In the genomic region with DNA sequence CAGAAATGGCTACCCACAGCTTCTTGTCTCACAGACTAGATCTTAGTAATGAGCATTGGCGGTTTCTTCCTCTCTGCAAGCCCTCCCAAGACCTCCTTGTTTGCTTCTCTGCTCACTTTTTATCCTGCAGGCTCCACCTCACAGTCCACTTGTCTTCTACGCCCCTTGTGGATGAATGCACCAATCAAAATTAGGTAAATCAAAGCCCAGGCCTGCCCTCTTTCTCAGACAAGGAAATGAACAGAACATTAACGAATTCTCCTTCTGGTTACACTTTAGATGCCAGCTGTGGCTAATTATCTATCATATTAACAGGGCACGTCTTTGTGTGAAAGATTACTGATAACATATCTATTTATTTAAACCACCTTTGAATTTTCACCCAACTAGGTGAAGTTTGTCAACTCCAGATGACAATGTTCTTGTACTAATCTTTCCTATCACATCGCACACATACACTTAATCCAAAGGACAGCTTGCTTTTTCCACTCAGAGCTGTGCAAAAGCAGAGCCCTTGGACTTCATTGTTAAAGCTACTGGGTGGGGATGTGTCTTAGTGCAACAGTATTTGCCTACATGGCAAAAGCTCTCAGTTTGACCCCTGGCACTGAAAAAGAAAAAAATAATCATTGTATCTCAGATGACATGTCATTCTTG, we compare ENCODE assay signal across 30 mouse cellular contexts.
A peak's percentile ranks its signal among the peaks of the same experiment; 100 is the strongest.
DNase-seq lines count a peak whose midpoint lies in the region; ATAC-seq and TF ChIP-seq lines count a peak whose summit lies in the region.
"Had no signal": no experiment of that assay in that cellular context is flagged by ENCODE, and none has a peak within 500 bp of the region (broad histone marks: within the 10 kb centered on the region; RNA-seq: fewer than 3 reads in every experiment).

No protein-coding gene starts in this region.

- DNase-seq in hindbrain, postnatal 0 days (ENCODE audit: low spot score): no peak
- peak; percentile 11 for DNase-seq in A20 (ENCODE audit: low read depth, low spot score)
- no peak for DNase-seq in thymus, postnatal 0 days (ENCODE audit: low spot score)
- DNase-seq in spleen, postnatal 14 days (ENCODE audit: low spot score in 2 of 2): no peak
- no peak for DNase-seq in ovary, postnatal 14 days (ENCODE audit: low spot score)
- DNase-seq: adrenal gland, adult 2 months; B cell, adult 2 months; cerebellum, adult 11-12 months; cerebellum, postnatal 25 days; forebrain, postnatal 0 days; gastrocnemius, postnatal 36 days; heart, adult 2 months; kidney, adult 11 months; liver; lung, postnatal 4 days; thymus, adult 18-20 months; thymus, postnatal 4 days had no signal

- no peaks in the 10 kb centered on the region for H3K36me3 ChIP-seq in hindbrain, embryonic 13.5 days
- no peaks in the 10 kb centered on the region for H3K36me3 ChIP-seq in hindbrain, postnatal 0 days (ENCODE audit: insufficient read depth, low read length)
- no peaks in the 10 kb centered on the region for H3K36me3 ChIP-seq in intestine, embryonic 16.5 days (ENCODE audit: control insufficient read depth, insufficient read depth, low read length)
- H3K36me3 ChIP-seq in small intestine, adult 2 months (ENCODE audit: control insufficient read depth, insufficient read depth, low read length): no peaks in the 10 kb centered on the region
- H3K36me3 ChIP-seq: embryonic facial prominence, embryonic 12.5 days; G1E; hindbrain, embryonic 15.5 days; limb, embryonic 10.5 days; liver, embryonic 15.5 days; lung, embryonic 15.5 days; midbrain, embryonic 12.5 days; neural tube, embryonic 13.5 days had no signal

- H3K27ac ChIP-seq in hindbrain, embryonic 13.5 days: peak overlapping the region; percentile 42; the same call in 1 of the 2 replicates
- H3K27ac ChIP-seq in hindbrain, postnatal 0 days: no peak overlapping the region
- peak overlapping the region; percentile 76 for H3K27ac ChIP-seq in intestine, embryonic 16.5 days (ENCODE audit: low read length)
- H3K27ac ChIP-seq in small intestine, adult 2 months (ENCODE audit: insufficient read depth, low read depth, low read length): peak overlapping the region; percentile 69
- H3K27ac ChIP-seq: embryonic facial prominence, embryonic 12.5 days; heart, adult 2 months; hindbrain, embryonic 15.5 days; limb, embryonic 10.5 days; liver, embryonic 15.5 days; lung, embryonic 15.5 days; midbrain, embryonic 12.5 days; neural tube, embryonic 13.5 days had no signal

- H3K27me3 ChIP-seq in hindbrain, embryonic 13.5 days: no peaks in the 10 kb centered on the region
- no peaks in the 10 kb centered on the region for H3K27me3 ChIP-seq in hindbrain, postnatal 0 days (ENCODE audit: insufficient read depth, low read length)
- H3K27me3 ChIP-seq in intestine, embryonic 16.5 days (replicated peaks; ENCODE audit: control insufficient read depth, insufficient read depth, low read length): no peaks in the 10 kb centered on the region
- H3K27me3 ChIP-seq in small intestine, adult 2 months (ENCODE audit: control insufficient read depth, insufficient read depth, low read length): no peaks in the 10 kb centered on the region
- H3K27me3 ChIP-seq: CH12.LX; embryonic facial prominence, embryonic 12.5 days; hindbrain, embryonic 15.5 days; liver, embryonic 15.5 days; lung, embryonic 15.5 days; midbrain, embryonic 12.5 days; neural tube, embryonic 13.5 days had no signal

- H3K9ac ChIP-seq in hindbrain, embryonic 13.5 days: no peak overlapping the region
- H3K9ac ChIP-seq in hindbrain, postnatal 0 days (replicated peaks; ENCODE audit: low read length): no peak overlapping the region
- H3K9ac ChIP-seq in intestine, embryonic 16.5 days (ENCODE audit: low read depth, low read length): no peak overlapping the region
- H3K9ac ChIP-seq: embryonic facial prominence, embryonic 12.5 days; forebrain, postnatal 0 days; hindbrain, embryonic 15.5 days; liver, embryonic 15.5 days; lung, embryonic 15.5 days; midbrain, embryonic 12.5 days; neural tube, embryonic 13.5 days had no signal

- H3K4me3 ChIP-seq in hindbrain, embryonic 13.5 days: no peak overlapping the region
- H3K4me3 ChIP-seq in hindbrain, postnatal 0 days (ENCODE audit: low read length): no peak overlapping the region
- no peak overlapping the region for H3K4me3 ChIP-seq in intestine, embryonic 16.5 days (ENCODE audit: low read length)
- no peak overlapping the region for H3K4me3 ChIP-seq in small intestine, adult 2 months (ENCODE audit: low read depth, low read length)
- H3K4me3 ChIP-seq: embryonic facial prominence, embryonic 12.5 days; heart, adult 2 months; hindbrain, embryonic 15.5 days; limb, embryonic 10.5 days; liver, embryonic 15.5 days; lung, embryonic 15.5 days; midbrain, embryonic 12.5 days; myocyte; neural tube, embryonic 13.5 days had no signal

- H3K4me2 ChIP-seq in hindbrain, embryonic 13.5 days: no peak overlapping the region
- no peak overlapping the region for H3K4me2 ChIP-seq in hindbrain, postnatal 0 days (ENCODE audit: low read depth, low read length)
- H3K4me2 ChIP-seq in intestine, embryonic 16.5 days (ENCODE audit: low read depth, low read length): no peak overlapping the region
- H3K4me2 ChIP-seq: embryonic facial prominence, embryonic 12.5 days; hindbrain, embryonic 15.5 days; liver, embryonic 15.5 days; lung, embryonic 15.5 days; midbrain, embryonic 12.5 days; neural tube, embryonic 13.5 days had no signal

- TF ChIP-seq CTCF in hindbrain, postnatal 0 days (IDR thresholded peaks at IDR 0.05; ENCODE audit: low read depth): no peak
- TF ChIP-seq CTCF in small intestine, adult 2 months (IDR thresholded peaks at IDR 0.05; ENCODE audit: extremely low read depth, insufficient read length, insufficient replicate concordance, low read depth, low read length): no peak

- no peak for TF ChIP-seq POLR2A in small intestine, adult 2 months (IDR thresholded peaks at IDR 0.05; ENCODE audit: low read depth, low read length)

- WGBS in hindbrain, embryonic 13.5 days: 75% methylated on average over 5 of the region's 5 CpGs
- WGBS in hindbrain, postnatal 0 days: 82% methylated on average over 5 of the region's 5 CpGs
- 62% methylated on average over 5 of the region's 5 CpGs for WGBS in intestine, embryonic 16.5 days
- 32% methylated on average over 5 of the region's 5 CpGs for WGBS in small intestine, adult 2 months

- peaks cover 17% of the 10 kb centered on the region for H3K4me1 ChIP-seq in hindbrain, embryonic 13.5 days (replicated peaks)
- peaks cover 8% of the 10 kb centered on the region; the same call in 1 of the 2 replicates for H3K4me1 ChIP-seq in hindbrain, postnatal 0 days (ENCODE audit: insufficient read depth, low read length)
- H3K4me1 ChIP-seq in intestine, embryonic 16.5 days (ENCODE audit: control insufficient read depth, insufficient read depth, low read length): 0 out of 2 replicates have a peak, but pooled peaks cover 3% of the 10 kb centered on the region
- peaks cover 14% of the 10 kb centered on the region for H3K4me1 ChIP-seq in small intestine, adult 2 months (ENCODE audit: control insufficient read depth, insufficient read depth, insufficient read length, low read length)
- H3K4me1 ChIP-seq: embryonic facial prominence, embryonic 12.5 days; liver, embryonic 15.5 days had no signal

- no peaks in the 10 kb centered on the region for H3K9me3 ChIP-seq in hindbrain, embryonic 13.5 days
- no peaks in the 10 kb centered on the region for H3K9me3 ChIP-seq in hindbrain, postnatal 0 days (ENCODE audit: low read length)
- H3K9me3 ChIP-seq in intestine, embryonic 16.5 days (ENCODE audit: control insufficient read depth, low read length): no peaks in the 10 kb centered on the region
- H3K9me3 ChIP-seq: embryonic facial prominence, embryonic 12.5 days; G1E; hindbrain, embryonic 15.5 days; limb, embryonic 10.5 days; liver, embryonic 15.5 days; lung, embryonic 15.5 days; midbrain, embryonic 12.5 days; neural tube, embryonic 13.5 days had no signal

- ATAC-seq in hindbrain, embryonic 13.5 days (ENCODE audit: low FRiP score): no peak
- ATAC-seq in hindbrain, postnatal 0 days: no peak
- peak; percentile 81 for ATAC-seq in intestine, embryonic 16.5 days
- ATAC-seq: forebrain, postnatal 0 days had no signal
